Mouse (Mus musculus): ENCODE data around the gene Eefsec.

DNA sequence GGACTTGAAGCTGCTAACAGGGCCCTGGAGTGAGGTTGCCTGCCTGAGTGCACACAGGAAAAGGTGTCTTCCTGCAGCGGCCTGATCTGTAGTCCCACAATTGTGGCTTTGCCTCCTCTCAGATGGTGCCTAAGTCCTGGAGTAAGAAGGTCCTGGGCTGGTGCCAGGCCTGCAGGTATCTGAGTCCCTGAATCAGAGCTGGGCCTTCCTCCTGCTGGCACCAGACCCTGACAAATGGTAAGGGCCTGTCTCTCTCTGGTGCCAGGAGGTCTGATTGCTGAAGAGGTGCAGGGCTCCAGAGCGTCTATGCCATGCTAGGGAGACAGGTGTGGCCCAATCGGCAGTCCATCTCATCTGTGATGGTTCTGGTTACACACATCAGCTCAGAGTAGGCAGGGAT lies 186.7 kb downstream of the Eefsec start:
- TF ChIP-seq CTCF (IDR thresholded peaks at IDR 0.05 in 2 of 3, conservative IDR thresholded peaks at IDR 0.05 in 1 of 3; ENCODE audit: control insufficient read depth in 1 of 3, insufficient read depth in 1 of 3, low read depth in 2 of 3, low read length in 3 of 3, poor library complexity in 1 of 3, severe bottlenecking in 1 of 3) = no peak
- TF ChIP-seq RCOR1 (IDR thresholded peaks at IDR 0.05; ENCODE audit: low read depth, low read length) = no peak
- TF ChIP-seq POLR2AphosphoS2 (IDR thresholded peaks at IDR 0.05; ENCODE audit: low read length) = no peak
- TF ChIP-seq POLR2A (IDR thresholded peaks at IDR 0.05; ENCODE audit: control insufficient read depth in 1 of 2, insufficient read depth in 1 of 2, low read depth in 1 of 2, low read length in 2 of 2, poor library complexity in 1 of 2) = no peak
- no peak for TF ChIP-seq EP300 (IDR thresholded peaks at IDR 0.05; ENCODE audit: low read depth in 1 of 2, low read length in 2 of 2)
- TF ChIP-seq MAX (IDR thresholded peaks at IDR 0.05; ENCODE audit: low read length) = no peak
- no peak for TF ChIP-seq CHD2 (IDR thresholded peaks at IDR 0.05; ENCODE audit: low read length)
